Mouse (Mus musculus) liver, embryonic 11.5 days (tissue): ENCODE results near the gene Cox19. TPM values are rescaled to one million over a fixed set of nuclear protein-coding genes. Genes with fewer than 3 reads are reported as not detected.

Source experiments
- ATAC-seq: fragments of 200-750 bp; cut with Nextera tagmentation; replicated peaks from 2 replicates; pipeline ENCODE4 v1.8.0; 2017; ENCODE audit warnings: moderate number of reproducible peaks, mild to moderate bottlenecking, moderate TSS enrichment, moderate library complexity; ENCODE audit not compliant: low FRiP score
- DNase-seq: peaks from one replicate; pipeline ENCODE4 v3.0.0-alpha.2; 2017; ENCODE audit warnings: low spot score
- H3K27ac ChIP-seq: fragments of 300-500 bp; sonication (generic); 2 replicates; pipeline ENCODE4 v1.5.1; 2014; ENCODE audit warnings: mild to moderate bottlenecking, low read depth, low read length, control low read depth
- H3K27me3 ChIP-seq: fragments of 300-500 bp; sonication (generic); replicated peaks from 2 replicates; pipeline ENCODE4 v1.6.1; 2014; ENCODE audit warnings: low read length, mixed read lengths; ENCODE audit not compliant: control insufficient read depth, insufficient read depth
- H3K36me3 ChIP-seq: fragments of 300-500 bp; sonication (generic); 2 replicates; pipeline ENCODE4 v1.6.1; 2014; ENCODE audit warnings: mild to moderate bottlenecking, low read length, moderate library complexity, mixed read lengths; ENCODE audit not compliant: control insufficient read depth, insufficient read depth
- H3K4me1 ChIP-seq: fragments of 300-500 bp; sonication (generic); replicated peaks from 2 replicates; pipeline ENCODE4 v1.6.1; 2014; ENCODE audit warnings: low read length, mixed read lengths; ENCODE audit not compliant: control insufficient read depth, insufficient read depth
- H3K4me2 ChIP-seq: fragments of 300-500 bp; sonication (generic); 2 replicates; pipeline ENCODE4 v1.6.1; 2014; ENCODE audit warnings: mild to moderate bottlenecking, control low read depth, moderate library complexity
- H3K4me3 ChIP-seq: fragments of 300-500 bp; sonication (generic); 2 replicates; pipeline ENCODE4 v1.5.1; 2014; ENCODE audit warnings: low read depth, low read length, control low read depth
- H3K9ac ChIP-seq: fragments of 300-500 bp; sonication (generic); 2 replicates; pipeline ENCODE4 v1.6.1; 2014; ENCODE audit warnings: low read depth, low read length, control low read depth
- H3K9me3 ChIP-seq: fragments of 300-500 bp; sonication (generic); 2 replicates; pipeline ENCODE4 v1.6.1; 2016; ENCODE audit warnings: low read length, inconsistent platforms, mixed read lengths; ENCODE audit not compliant: control insufficient read depth
- WGBS: fragments of 180-500 bp; shearing (Covaris S2); extraction: QIAGEN DNeasy Blood & Tissue Kit; methylation state at CpG from one replicate; pipeline ENCODE4 v1.1.7; 2014; 5-methylcytosine and 5-hydroxymethylcytosine counted together
- polyA plus RNA-seq: library from polyadenylated mRNA; unstranded; fragments of >200 nt; fragmentation: Nextera tagmentation; extraction: Ambion mirVana; gene quantifications from 2 replicates; pipeline ENCODE4 v1.2.1, GENCODE M21; 2014

The Cox19 gene
- polyA plus RNA-seq: 98.1 and 103 TPM in 2 replicates

DNA sequence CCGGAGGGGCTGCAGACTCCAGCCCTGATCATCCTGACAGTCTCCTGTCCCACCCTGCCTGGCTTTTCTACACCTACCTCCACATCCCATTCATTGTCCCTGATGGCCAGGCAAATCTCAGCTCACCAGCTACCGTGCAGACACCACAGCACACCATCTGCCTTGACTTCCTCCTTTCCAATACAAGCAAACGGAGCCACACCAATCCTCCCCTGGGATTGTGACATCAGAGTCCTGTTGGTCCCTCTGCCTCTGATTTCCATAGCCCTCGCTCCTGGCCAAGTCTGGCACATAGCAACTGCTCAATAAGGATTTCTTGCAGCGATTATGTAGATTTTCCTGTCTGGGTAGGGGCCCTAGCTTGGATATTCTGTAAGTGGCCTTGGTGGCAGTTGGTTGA, at the start of gene Cox19:
Cox19 (minus strand) TSS at position 285 of the 400 bp plus-strand sequence.
- DNase-seq (no peak), ATAC-seq (no peak)
- Histone ChIP-seq H3K9ac (no peak within 1 kb of the TSS), H3K36me3 (no peaks in the 10 kb centered on the region), H3K9me3 (no peaks in the 10 kb centered on the region), H3K27ac (no peak within 1 kb of the TSS), H3K4me1 (peaks cover 14% of the 10 kb centered on the region), H3K4me3 (no peak within 1 kb of the TSS), H3K27me3 (no peaks in the 10 kb centered on the region; the same call in 1 of the 2 replicates), H3K4me2 (no peak within 1 kb of the TSS)
- 29% methylated on average over 5 of the region's 5 CpGs for WGBS

- 90% methylated on average over 14 of the region's 14 CpGs for WGBS
- H3K4me1 ChIP-seq: peaks cover 33% of the 10 kb centered on the region
Measured at GRCm38 (mm10) chr5:139399991-139400390, 48.8 kb upstream of the Cox19 start.

GRCm38 (mm10) chr5:139398786-139399185, 47.6 kb upstream of the Cox19 start:
- H3K4me3 ChIP-seq: no peak overlapping the region
- no peaks in the 10 kb centered on the region for H3K36me3 ChIP-seq
- no peak overlapping the region for H3K9ac ChIP-seq
- 76% methylated on average over 5 of the region's 5 CpGs for WGBS
- H3K27me3 ChIP-seq: no peaks in the 10 kb centered on the region
- H3K27ac ChIP-seq: no peak overlapping the region; the same call in 1 of the 2 replicates
- no peak overlapping the region for H3K4me2 ChIP-seq
- no peak for DNase-seq
- H3K4me1 ChIP-seq: peaks cover 33% of the 10 kb centered on the region
- no peaks in the 10 kb centered on the region for H3K9me3 ChIP-seq
- no peak for ATAC-seq

More at GRCm38 (mm10) chr5:139399991-139400390, 48.8 kb upstream of the Cox19 start:
- H3K27ac ChIP-seq: no peak overlapping the region
- no peaks in the 10 kb centered on the region for H3K9me3 ChIP-seq
- no peaks in the 10 kb centered on the region for H3K27me3 ChIP-seq
- DNase-seq: no peak
- no peak overlapping the region for H3K9ac ChIP-seq
- no peak for ATAC-seq
- no peaks in the 10 kb centered on the region for H3K36me3 ChIP-seq
- H3K4me3 ChIP-seq: no peak overlapping the region
- H3K4me2 ChIP-seq: no peak overlapping the region

GRCm38 (mm10) chr5:139397959-139398753, 46.9 kb upstream of the Cox19 start:
- H3K4me2 ChIP-seq: no peak overlapping the region

GRCm38 (mm10) chr5:139397359-139397916, 46.2 kb upstream of the Cox19 start:
- Histone ChIP-seq H3K9me3 (no peaks in the 10 kb centered on the region), H3K4me3 (no peak overlapping the region), H3K27me3 (no peaks in the 10 kb centered on the region), H3K36me3 (peaks cover 9% of the 10 kb centered on the region), H3K9ac (no peak overlapping the region), H3K4me2 (no peak overlapping the region), H3K4me1 (peaks cover 32% of the 10 kb centered on the region), H3K27ac (no peak overlapping the region)
- DNase-seq (no peak), ATAC-seq (no peak)
- WGBS: 82% methylated on average over 4 of the region's 4 CpGs

More at GRCm38 (mm10) chr5:139397959-139398753, 46.9 kb upstream of the Cox19 start:
- H3K27ac ChIP-seq: no peak overlapping the region; the same call in 1 of the 2 replicates
- no peaks in the 10 kb centered on the region for H3K9me3 ChIP-seq
- no peaks in the 10 kb centered on the region for H3K27me3 ChIP-seq
- peaks cover 32% of the 10 kb centered on the region for H3K4me1 ChIP-seq
- peak; percentile 81 for DNase-seq
- H3K36me3 ChIP-seq: peaks cover 2% of the 10 kb centered on the region
- WGBS: 28% methylated on average over 5 of the region's 5 CpGs
- ATAC-seq: peak; percentile 76
- no peak overlapping the region for H3K4me3 ChIP-seq
- H3K9ac ChIP-seq: no peak overlapping the region

- H3K4me2 ChIP-seq: no peak overlapping the region
- no peaks in the 10 kb centered on the region for H3K9me3 ChIP-seq
- no peak overlapping the region for H3K27ac ChIP-seq
- ATAC-seq (no peak), DNase-seq (no peak)
- H3K27me3 ChIP-seq: no peaks in the 10 kb centered on the region
- H3K4me1 ChIP-seq: peaks cover 46% of the 10 kb centered on the region
- no peak overlapping the region for H3K9ac ChIP-seq
- WGBS: 93% methylated on average over 4 of the region's 4 CpGs
- no peak overlapping the region for H3K4me3 ChIP-seq
- peaks cover 14% of the 10 kb centered on the region for H3K36me3 ChIP-seq
Measured at GRCm38 (mm10) chr5:139395528-139395927, 44.3 kb upstream of the Cox19 start.

- peak overlapping the region; percentile 71 for H3K27ac ChIP-seq
- H3K36me3 ChIP-seq: peaks cover 14% of the 10 kb centered on the region
- WGBS: 42% methylated on average over 7 of the region's 7 CpGs
- ATAC-seq (peak; percentile 58), DNase-seq (no peak)
- H3K9me3 ChIP-seq: no peaks in the 10 kb centered on the region
- peak overlapping the region; percentile 19; the same call in 1 of the 2 replicates for H3K4me2 ChIP-seq
- H3K27me3 ChIP-seq: no peaks in the 10 kb centered on the region
- H3K9ac ChIP-seq: peak overlapping the region; percentile 4
- H3K4me3 ChIP-seq: no peak overlapping the region
- H3K4me1 ChIP-seq: peaks cover 54% of the 10 kb centered on the region
Measured at GRCm38 (mm10) chr5:139394399-139394798, 43.2 kb upstream of the Cox19 start.

GRCm38 (mm10) chr5:139393197-139393588, 42.0 kb upstream of the Cox19 start:
- H3K9ac ChIP-seq: no peak overlapping the region
- ATAC-seq (no peak), DNase-seq (no peak)
- peaks cover 15% of the 10 kb centered on the region for H3K36me3 ChIP-seq
- no peak overlapping the region for H3K27ac ChIP-seq
- no peak overlapping the region; the same call in 1 of the 2 replicates for H3K4me2 ChIP-seq
- H3K9me3 ChIP-seq: no peaks in the 10 kb centered on the region
- H3K4me3 ChIP-seq: no peak overlapping the region
- H3K27me3 ChIP-seq: no peaks in the 10 kb centered on the region
- peaks cover 57% of the 10 kb centered on the region for H3K4me1 ChIP-seq
- 93% methylated on average over 16 of the region's 16 CpGs for WGBS
